Mouse (Mus musculus): ENCODE results near the gene Reps1.

GRCm38 (mm10) chr10:18068880-18069279 is 13.2 kb downstream of the Reps1 start:
- TF ChIP-seq POLR2A (IDR thresholded peaks at IDR 0.05; ENCODE audit: insufficient read length, low read depth), result no peak
- no peak for TF ChIP-seq MYOG (IDR thresholded peaks at IDR 0.05; ENCODE audit: control insufficient read depth in 1 of 3, insufficient read depth in 1 of 3, insufficient read length in 2 of 3, low read depth in 2 of 3)
- TF ChIP-seq MAX (IDR thresholded peaks at IDR 0.05; ENCODE audit: low read depth), result no peak
- no peak for TF ChIP-seq TCF12 (IDR thresholded peaks at IDR 0.05; ENCODE audit: insufficient read depth, poor library complexity, severe bottlenecking)
- TF ChIP-seq POLR2AphosphoS2 (IDR thresholded peaks at IDR 0.05; ENCODE audit: insufficient read length, low read depth), result no peak
- TF ChIP-seq USF1 (IDR thresholded peaks at IDR 0.05; ENCODE audit: low read depth), result no peak
- no peak for TF ChIP-seq CEBPB (IDR thresholded peaks at IDR 0.05; ENCODE audit: insufficient read depth, poor library complexity, severe bottlenecking)
- no peak for TF ChIP-seq MYOD1 (IDR thresholded peaks at IDR 0.05; ENCODE audit: control insufficient read depth in 1 of 3, insufficient read length in 2 of 3, low read depth in 2 of 3)
